Mouse (Mus musculus) E14TG2a.4 (cell line): ENCODE measurements around the gene Ogfod3.
A peak's percentile ranks its signal among the peaks of the same experiment; 100 is the strongest.

ENCODE experiments used
- H3K27me3 ChIP-seq: 2 replicates; pipeline ENCODE4 v1.6.1; 2014; ENCODE audit warnings: low read length, control low read depth; ENCODE audit not compliant: insufficient read depth
- H3K36me3 ChIP-seq: 2 replicates; pipeline ENCODE4 v1.6.1; 2014; ENCODE audit warnings: low read length, control low read depth; ENCODE audit not compliant: insufficient read depth
- H3K4me1 ChIP-seq: replicated peaks from 2 replicates; pipeline ENCODE4 v1.6.1; 2014; ENCODE audit warnings: low read depth, low read length, control low read depth
- H3K4me3 ChIP-seq: replicated peaks from 2 replicates; pipeline ENCODE4 v1.5.1; 2014; ENCODE audit warnings: mild to moderate bottlenecking, low read length
- H3K9me3 ChIP-seq: 2 replicates; pipeline ENCODE4 v1.6.1; 2014; ENCODE audit warnings: low read length, control low read depth
- CTCF ChIP-seq: conservative IDR thresholded peaks from 2 replicates; pipeline ENCODE4 v1.5.1; 2014; ENCODE audit warnings: low read length
- NANOG ChIP-seq: IDR thresholded peaks from 2 replicates; pipeline ENCODE4 v1.6.1; 2014; ENCODE audit warnings: borderline replicate concordance, low read length, mixed read lengths
- POU5F1 ChIP-seq: IDR thresholded peaks from 2 replicates; pipeline ENCODE4 v1.6.1; 2014; ENCODE audit warnings: low read length, borderline replicate concordance

The Ogfod3 gene

DNA sequence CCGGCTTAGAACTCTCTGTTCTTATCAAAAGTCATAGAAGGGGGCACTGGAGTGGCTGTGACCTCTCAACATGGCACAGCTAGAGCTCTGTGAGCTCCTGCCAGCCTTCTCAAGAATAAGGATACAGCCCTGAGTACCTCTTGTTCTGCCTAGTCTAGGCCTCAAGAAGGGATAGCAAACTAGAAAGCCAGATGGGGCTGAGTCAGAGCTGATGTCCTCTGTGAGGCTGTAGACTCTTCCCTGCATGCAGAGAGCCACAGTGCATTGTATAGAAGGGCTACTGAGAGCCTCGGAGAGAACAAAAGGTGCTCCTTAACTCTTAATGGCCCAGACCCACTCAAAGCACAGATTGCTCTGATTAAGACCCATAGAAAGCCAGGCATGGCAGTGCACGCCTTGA is 30.3 kb downstream of the Ogfod3 start:
- TF ChIP-seq NANOG, result no peak
- no peak for TF ChIP-seq CTCF
- no peak for TF ChIP-seq POU5F1
- Histone ChIP-seq H3K9me3 (no peaks in the 10 kb centered on the region), H3K4me3 (no peak overlapping the region), H3K36me3 (no peaks in the 10 kb centered on the region), H3K4me1 (peaks cover 11% of the 10 kb centered on the region), H3K27me3 (no peaks in the 10 kb centered on the region; the same call in 1 of the 2 replicates)

- Histone ChIP-seq H3K27me3 (no peaks in the 10 kb centered on the region; the same call in 1 of the 2 replicates), H3K36me3 (no peaks in the 10 kb centered on the region), H3K4me1 (peaks cover 11% of the 10 kb centered on the region), H3K9me3 (no peaks in the 10 kb centered on the region), H3K4me3 (no peak overlapping the region)
- TF ChIP-seq POU5F1 (no peak), CTCF (no peak), NANOG (no peak)
These were observed 31.3 kb downstream of the Ogfod3 start for GRCm38 (mm10) chr11:121173203-121173602.

GRCm38 (mm10) chr11:121163751-121164150 is 40.8 kb downstream of the Ogfod3 start:
- TF ChIP-seq POU5F1 (no peak), CTCF (no peak), NANOG (no peak)

GRCm38 (mm10) chr11:121160636-121161346 is 43.7 kb downstream of the Ogfod3 start:
- peak overlapping the region; percentile 54 for H3K4me3 ChIP-seq
- peaks cover 27% of the 10 kb centered on the region for H3K4me1 ChIP-seq
- no peaks in the 10 kb centered on the region for H3K36me3 ChIP-seq
- no peaks in the 10 kb centered on the region; the same call in 1 of the 2 replicates for H3K9me3 ChIP-seq
- no peak for TF ChIP-seq POU5F1
- TF ChIP-seq CTCF, result no peak
- no peak for TF ChIP-seq NANOG
- H3K27me3 ChIP-seq, result peaks cover 69% of the 10 kb centered on the region

More at GRCm38 (mm10) chr11:121163751-121164150, 40.8 kb downstream of the Ogfod3 start:
- H3K36me3 ChIP-seq, result no peaks in the 10 kb centered on the region
- H3K9me3 ChIP-seq, result no peaks in the 10 kb centered on the region
- H3K4me3 ChIP-seq, result no peak overlapping the region
- peaks cover 15% of the 10 kb centered on the region for H3K4me1 ChIP-seq
- peaks cover 53% of the 10 kb centered on the region for H3K27me3 ChIP-seq

DNA sequence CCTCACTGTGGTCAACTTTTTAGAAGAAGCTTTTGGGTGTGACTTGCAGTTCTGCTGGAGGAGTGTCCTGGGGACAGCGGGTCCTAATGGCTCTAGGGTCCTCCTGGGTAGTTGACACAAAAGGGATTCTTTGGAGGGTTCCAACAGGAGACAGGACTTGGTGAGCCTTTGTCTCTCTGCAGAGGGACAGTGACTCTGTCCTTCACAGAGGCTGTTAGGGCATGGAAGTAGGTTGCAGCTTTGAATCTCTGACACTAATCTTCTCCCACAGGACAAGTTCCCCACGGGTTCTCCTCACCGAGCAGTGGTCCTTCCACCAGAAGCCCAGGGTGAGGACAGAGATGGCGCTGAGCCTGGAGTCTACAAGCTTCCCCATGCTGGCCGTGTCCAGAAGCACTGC is 44.5 kb downstream of the Ogfod3 start, which contains the start of gene Uts2r:
Gene Uts2r, plus strand, starts transcription at position 301 of the 400 bp plus-strand sequence.
- H3K9me3 ChIP-seq, result peaks cover under 1% of the 10 kb centered on the region; the same call in 1 of the 2 replicates
- H3K4me1 ChIP-seq, result peaks cover 34% of the 10 kb centered on the region
- H3K27me3 ChIP-seq, result peaks cover 75% of the 10 kb centered on the region
- H3K4me3 ChIP-seq, result peak within 1 kb of the TSS; percentile 54
- TF ChIP-seq NANOG (no peak), CTCF (no peak), POU5F1 (no peak)
- H3K36me3 ChIP-seq, result no peaks in the 10 kb centered on the region

- Histone ChIP-seq H3K4me1 (peaks cover 41% of the 10 kb centered on the region), H3K36me3 (peaks cover 10% of the 10 kb centered on the region), H3K9me3 (peaks cover 4% of the 10 kb centered on the region; the same call in 1 of the 2 replicates), H3K27me3 (peaks cover 76% of the 10 kb centered on the region), H3K4me3 (peak overlapping the region; percentile 74)
- TF ChIP-seq POU5F1 (no peak), NANOG (no peak), CTCF (no peak)
These were observed 48.1 kb downstream of the Ogfod3 start for GRCm38 (mm10) chr11:121156411-121156891.

- peaks cover 23% of the 10 kb centered on the region for H3K36me3 ChIP-seq
- peaks cover 54% of the 10 kb centered on the region for H3K27me3 ChIP-seq
- H3K4me3 ChIP-seq, result no peak overlapping the region
- H3K4me1 ChIP-seq, result peaks cover 35% of the 10 kb centered on the region
- TF ChIP-seq NANOG, result peak; percentile 97
- TF ChIP-seq POU5F1, result no peak
- peaks cover 4% of the 10 kb centered on the region; the same call in 1 of the 2 replicates for H3K9me3 ChIP-seq
These were observed 50.3 kb downstream of the Ogfod3 start for GRCm38 (mm10) chr11:121154203-121154602.

- peaks cover 3% of the 10 kb centered on the region; the same call in 1 of the 2 replicates for H3K9me3 ChIP-seq
- H3K4me1 ChIP-seq, result peaks cover 22% of the 10 kb centered on the region
- no peak for TF ChIP-seq POU5F1
- no peak for TF ChIP-seq NANOG
- peak; percentile 73 for TF ChIP-seq CTCF
- H3K36me3 ChIP-seq, result peaks cover 48% of the 10 kb centered on the region
- H3K4me3 ChIP-seq, result peak overlapping the region; percentile 78
- peaks cover 32% of the 10 kb centered on the region for H3K27me3 ChIP-seq
These were observed 56.3 kb downstream of the Ogfod3 start for GRCm38 (mm10) chr11:121148193-121148592.
